Mouse (Mus musculus) heart, embryonic 11.5 days (tissue): ENCODE measurements at regions not wholly inside any gene's neighbourhood (a gene's known extent, or its start where the extent isn't known, plus 50 kb on each side); places are given as distances from the start of the nearest gene placed in this dataset.
"Not testable (repeated sequence)": the region's sequence is repeated elsewhere in the genome, so short reads cannot be mapped to it uniquely, and the experiment has no call there.

Experiments
- ATAC-seq: fragments of 200-750 bp; cut with Nextera tagmentation; replicated peaks from 2 replicates; pipeline ENCODE4 v1.8.0; 2017; ENCODE audit warnings: moderate library complexity; ENCODE audit not compliant: insufficient number of reproducible peaks, low FRiP score, low TSS enrichment
- H3K27ac ChIP-seq: fragments of 300-500 bp; sonication (generic); 2 replicates; pipeline ENCODE4 v1.5.1; 2014; ENCODE audit warnings: mild to moderate bottlenecking, low read depth, low read length
- H3K27me3 ChIP-seq: fragments of 300-500 bp; sonication (generic); 2 replicates; pipeline ENCODE4 v1.6.1; 2014; ENCODE audit warnings: mild to moderate bottlenecking, low read length, mixed read lengths; ENCODE audit not compliant: control insufficient read depth, insufficient read depth
- H3K36me3 ChIP-seq: fragments of 300-500 bp; sonication (generic); 2 replicates; pipeline ENCODE4 v1.6.1; 2014; ENCODE audit warnings: mild to moderate bottlenecking, low read length, moderate library complexity, mixed read lengths; ENCODE audit not compliant: control insufficient read depth, insufficient read depth
- H3K4me1 ChIP-seq: fragments of 300-500 bp; sonication (generic); 2 replicates; pipeline ENCODE4 v1.6.1; 2014; ENCODE audit warnings: low read length; ENCODE audit not compliant: control insufficient read depth, insufficient read depth
- H3K4me2 ChIP-seq: fragments of 300-500 bp; sonication (generic); 2 replicates; pipeline ENCODE4 v1.6.1; 2014; ENCODE audit warnings: mild to moderate bottlenecking, moderate library complexity
- H3K4me3 ChIP-seq: fragments of 300-500 bp; sonication (generic); 2 replicates; pipeline ENCODE4 v1.5.1; 2014; ENCODE audit warnings: low read depth, low read length
- H3K9ac ChIP-seq: fragments of 300-500 bp; sonication (generic); 2 replicates; pipeline ENCODE4 v1.6.1; 2014; ENCODE audit warnings: mild to moderate bottlenecking, low read depth, low read length, moderate library complexity
- H3K9me3 ChIP-seq: fragments of 300-500 bp; sonication (generic); replicated peaks from 2 replicates; pipeline ENCODE4 v1.6.1; 2016; ENCODE audit warnings: low read length; ENCODE audit not compliant: control insufficient read depth
- WGBS: fragments of 180-500 bp; shearing (Covaris S2); extraction: QIAGEN DNeasy Blood & Tissue Kit; methylation state at CpG from one replicate; pipeline ENCODE4 v1.1.7; 2014; ENCODE audit not compliant: insufficient replicate concordance; 5-methylcytosine and 5-hydroxymethylcytosine counted together

GRCm38 (mm10) chr14:104410730-104411129 is 57.1 kb downstream of the Pou4f1 start:
- WGBS: 53% methylated on average over 2 of the region's 2 CpGs
- ATAC-seq: no peak
- H3K4me3 ChIP-seq: no peak overlapping the region

GRCm38 (mm10) chr14:104410292-104410691 is 57.5 kb downstream of the Pou4f1 start:
- Histone ChIP-seq H3K27me3 (no peaks in the 10 kb centered on the region), H3K4me3 (no peak overlapping the region), H3K4me2 (no peak overlapping the region), H3K9ac (no peak overlapping the region), H3K36me3 (no peaks in the 10 kb centered on the region), H3K4me1 (no peaks in the 10 kb centered on the region), H3K27ac (no peak overlapping the region), H3K9me3 (no peaks in the 10 kb centered on the region)
- ATAC-seq: no peak
- WGBS: 54% methylated on average over 6 of the region's 6 CpGs

More at GRCm38 (mm10) chr14:104410730-104411129, 57.1 kb downstream of the Pou4f1 start:
- H3K4me2 ChIP-seq: no peak overlapping the region
- H3K4me1 ChIP-seq: no peaks in the 10 kb centered on the region
- no peaks in the 10 kb centered on the region for H3K27me3 ChIP-seq
- H3K36me3 ChIP-seq: no peaks in the 10 kb centered on the region
- H3K9ac ChIP-seq: no peak overlapping the region
- no peaks in the 10 kb centered on the region for H3K9me3 ChIP-seq
- no peak overlapping the region for H3K27ac ChIP-seq

GRCm38 (mm10) chr14:104406062-104406461 is 61.7 kb downstream of the Pou4f1 start:
- no peaks in the 10 kb centered on the region for H3K4me1 ChIP-seq
- no peak overlapping the region for H3K4me3 ChIP-seq

GRCm38 (mm10) chr14:104389297-104390071 is 78.3 kb downstream of the Pou4f1 start:
- H3K9me3 ChIP-seq: no peaks in the 10 kb centered on the region
- no peak overlapping the region for H3K27ac ChIP-seq
- no peaks in the 10 kb centered on the region for H3K27me3 ChIP-seq
- H3K4me2 ChIP-seq: no peak overlapping the region
- no peaks in the 10 kb centered on the region for H3K4me1 ChIP-seq
- no peaks in the 10 kb centered on the region for H3K36me3 ChIP-seq
- no peak overlapping the region for H3K4me3 ChIP-seq
- 78% methylated on average over 8 of the region's 8 CpGs for WGBS
- ATAC-seq: no peak
- H3K9ac ChIP-seq: no peak overlapping the region

More at GRCm38 (mm10) chr14:104406062-104406461, 61.7 kb downstream of the Pou4f1 start:
- H3K4me2 ChIP-seq: no peak overlapping the region
- ATAC-seq: no peak
- H3K27ac ChIP-seq: no peak overlapping the region
- 79% methylated on average over 3 of the region's 3 CpGs for WGBS
- H3K27me3 ChIP-seq: no peaks in the 10 kb centered on the region
- no peaks in the 10 kb centered on the region for H3K9me3 ChIP-seq
- no peaks in the 10 kb centered on the region for H3K36me3 ChIP-seq
- H3K9ac ChIP-seq: no peak overlapping the region

GRCm38 (mm10) chr14:104388879-104389278 is 78.9 kb downstream of the Pou4f1 start:
- H3K4me2 ChIP-seq: no peak overlapping the region
- 72% methylated on average over 2 of the region's 2 CpGs for WGBS
- H3K4me3 ChIP-seq: no peak overlapping the region
- no peak overlapping the region for H3K27ac ChIP-seq
- no peaks in the 10 kb centered on the region for H3K36me3 ChIP-seq
- no peaks in the 10 kb centered on the region for H3K27me3 ChIP-seq
- no peaks in the 10 kb centered on the region for H3K9me3 ChIP-seq
- H3K9ac ChIP-seq: no peak overlapping the region
- no peak for ATAC-seq
- H3K4me1 ChIP-seq: no peaks in the 10 kb centered on the region

GRCm38 (mm10) chr14:104380986-104381385 is 86.8 kb downstream of the Pou4f1 start:
- 72% methylated on average over 5 of the region's 5 CpGs for WGBS
- H3K9ac ChIP-seq: no peak overlapping the region
- H3K9me3 ChIP-seq: no peaks in the 10 kb centered on the region
- H3K4me3 ChIP-seq: no peak overlapping the region
- H3K27ac ChIP-seq: no peak overlapping the region
- no peak for ATAC-seq
- no peak overlapping the region for H3K4me2 ChIP-seq
- no peaks in the 10 kb centered on the region for H3K36me3 ChIP-seq
- no peaks in the 10 kb centered on the region for H3K27me3 ChIP-seq
- H3K4me1 ChIP-seq: no peaks in the 10 kb centered on the region

- ATAC-seq: no peak
- Histone ChIP-seq H3K4me2 (no peak overlapping the region), H3K36me3 (no peaks in the 10 kb centered on the region), H3K27ac (no peak overlapping the region), H3K4me1 (no peaks in the 10 kb centered on the region), H3K9me3 (no peaks in the 10 kb centered on the region), H3K27me3 (no peaks in the 10 kb centered on the region), H3K9ac (no peak overlapping the region), H3K4me3 (no peak overlapping the region)
- 63% methylated on average over 7 of the region's 7 CpGs for WGBS
Observed at GRCm38 (mm10) chr14:104372776-104373175, 95.0 kb downstream of the Pou4f1 start.

GRCm38 (mm10) chr14:104356636-104357035 is 111.2 kb downstream of the Pou4f1 start:
- Histone ChIP-seq H3K4me2 (no peak overlapping the region), H3K4me3 (no peak overlapping the region), H3K9me3 (no peaks in the 10 kb centered on the region), H3K27ac (no peak overlapping the region), H3K9ac (no peak overlapping the region), H3K4me1 (no peaks in the 10 kb centered on the region), H3K36me3 (no peaks in the 10 kb centered on the region), H3K27me3 (no peaks in the 10 kb centered on the region)
- 92% methylated on average over 1 of the region's 1 CpGs for WGBS
- no peak for ATAC-seq

GRCm38 (mm10) chr14:104336783-104337182 is 131.0 kb downstream of the Pou4f1 start:
- not testable (repeated sequence) for ATAC-seq, H3K4me2 ChIP-seq, H3K4me1 ChIP-seq, H3K27ac ChIP-seq, H3K27me3 ChIP-seq, H3K4me3 ChIP-seq, H3K9me3 ChIP-seq, H3K36me3 ChIP-seq, H3K9ac ChIP-seq
- WGBS: 93% methylated on average over 15 of the region's 15 CpGs
